Mouse (Mus musculus): ENCODE results near the gene Vegfd. TPM values are rescaled to one million over a fixed set of nuclear protein-coding genes. Genes with fewer than 3 reads are reported as not detected.

Gene Vegfd
- polyA plus RNA-seq, 1 experiment from 2014 or later = 20.3 TPM

GRCm38 (mm10) chrX:164445601-164446000 is 72.4 kb downstream of the Vegfd start:
- H3K36me3 ChIP-seq = no peaks in the 10 kb centered on the region
- H3K27me3 ChIP-seq = peaks cover 12% of the 10 kb centered on the region
- WGBS = 89% methylated on average over 12 of the region's 12 CpGs
- no peaks in the 10 kb centered on the region for H3K4me1 ChIP-seq
- no peak overlapping the region for H3K9ac ChIP-seq
- no peak for ATAC-seq (replicated peaks; ENCODE audit: low FRiP score)
- no peaks in the 10 kb centered on the region for H3K9me3 ChIP-seq (replicated peaks)
- no peak overlapping the region for H3K4me3 ChIP-seq (replicated peaks)
- H3K4me2 ChIP-seq = no peak overlapping the region
- H3K27ac ChIP-seq = no peak overlapping the region

- Histone ChIP-seq H3K4me2 (no peak overlapping the region), H3K27me3 (peaks cover 9% of the 10 kb centered on the region; the same call in 1 of the 2 replicates), H3K4me3 (replicated peaks) (no peak overlapping the region), H3K4me1 (no peaks in the 10 kb centered on the region), H3K9me3 (replicated peaks) (no peaks in the 10 kb centered on the region), H3K27ac (no peak overlapping the region), H3K36me3 (no peaks in the 10 kb centered on the region), H3K9ac (no peak overlapping the region)
- 73% methylated on average over 10 of the region's 10 CpGs for WGBS
- ATAC-seq (replicated peaks; ENCODE audit: low FRiP score) = no peak
Measured at GRCm38 (mm10) chrX:164446106-164446551, 73.0 kb downstream of the Vegfd start.

- Histone ChIP-seq H3K27me3 (0 out of 2 replicates have a peak, but pooled peaks cover 6% of the 10 kb centered on the region), H3K4me1 (no peaks in the 10 kb centered on the region), H3K9ac (no peak overlapping the region), H3K9me3 (replicated peaks) (no peaks in the 10 kb centered on the region), H3K4me3 (replicated peaks) (no peak overlapping the region), H3K36me3 (no peaks in the 10 kb centered on the region), H3K27ac (no peak overlapping the region), H3K4me2 (no peak overlapping the region)
- 91% methylated on average over 9 of the region's 9 CpGs for WGBS
- ATAC-seq (replicated peaks; ENCODE audit: low FRiP score) = no peak
Measured at GRCm38 (mm10) chrX:164446835-164447681, 73.9 kb downstream of the Vegfd start.

- H3K9ac ChIP-seq = no peak overlapping the region
- ATAC-seq (replicated peaks; ENCODE audit: low FRiP score) = no peak
- peaks cover 9% of the 10 kb centered on the region; the same call in 1 of the 2 replicates for H3K27me3 ChIP-seq
- no peaks in the 10 kb centered on the region for H3K4me1 ChIP-seq
- H3K4me2 ChIP-seq = no peak overlapping the region
- no peaks in the 10 kb centered on the region for H3K9me3 ChIP-seq (replicated peaks)
- H3K27ac ChIP-seq = no peak overlapping the region
- no peak overlapping the region for H3K4me3 ChIP-seq (replicated peaks)
- no peaks in the 10 kb centered on the region for H3K36me3 ChIP-seq
- 71% methylated on average over 2 of the region's 2 CpGs for WGBS
Measured at GRCm38 (mm10) chrX:164447682-164448071, 74.5 kb downstream of the Vegfd start.

GRCm38 (mm10) chrX:164449201-164449600 is 76.0 kb downstream of the Vegfd start:
- no peak for ATAC-seq (replicated peaks; ENCODE audit: low FRiP score)
- H3K27ac ChIP-seq = no peak overlapping the region
- no peaks in the 10 kb centered on the region for H3K4me1 ChIP-seq
- H3K36me3 ChIP-seq = no peaks in the 10 kb centered on the region
- no peaks in the 10 kb centered on the region for H3K9me3 ChIP-seq (replicated peaks)
- H3K9ac ChIP-seq = no peak overlapping the region
- WGBS = 43% methylated on average over 3 of the region's 3 CpGs
- peaks cover 8% of the 10 kb centered on the region; the same call in 1 of the 2 replicates for H3K27me3 ChIP-seq
- H3K4me3 ChIP-seq (replicated peaks) = no peak overlapping the region
- H3K4me2 ChIP-seq = no peak overlapping the region

Other genes starting within 250 kb of the Vegfd start
- gene Ace2, start 234.0 kb upstream of the Vegfd start, polyA plus RNA-seq (2015; fragmentation: Nextera tagmentation; extraction: Ambion mirVana) = 62.6 and 62.8 TPM in 2 replicates
- 0.57 and 1.2 TPM in 2 replicates for gene Bmx, start 115.2 kb upstream of the Vegfd start, polyA plus RNA-seq (2015; fragmentation: Nextera tagmentation; extraction: Ambion mirVana)
- gene Pir, start 104.0 kb upstream of the Vegfd start, polyA plus RNA-seq (2015; fragmentation: Nextera tagmentation; extraction: Ambion mirVana) = 10.3 and 10.9 TPM in 2 replicates
- gene Piga, start 46.4 kb downstream of the Vegfd start, polyA plus RNA-seq (2015; fragmentation: Nextera tagmentation; extraction: Ambion mirVana) = 13.8 and 14.0 TPM in 2 replicates
- 0.15 TPM in 1 of 2 replicates, not detected in the other for gene Asb11, start 63.6 kb downstream of the Vegfd start, polyA plus RNA-seq (2015; fragmentation: Nextera tagmentation; extraction: Ambion mirVana)
- 14.7 and 15.2 TPM in 2 replicates for gene Asb9, start 132.9 kb downstream of the Vegfd start, polyA plus RNA-seq (2015; fragmentation: Nextera tagmentation; extraction: Ambion mirVana)